Mouse (Mus musculus) olfactory bulb, adult 2 months (tissue): ENCODE measurements around the gene Adgrg1.

ENCODE experiments used
- CTCF ChIP-seq: fragments of 200-500 bp; IDR thresholded peaks from 2 replicates; pipeline ENCODE4 v1.5.1; 2012; ENCODE audit warnings: low read depth, mild to moderate bottlenecking, low read length, moderate library complexity; ENCODE audit not compliant: insufficient read depth
- POLR2A ChIP-seq: fragments of 200-500 bp; IDR thresholded peaks from 2 replicates; pipeline ENCODE4 v1.6.1; 2012; ENCODE audit warnings: mild to moderate bottlenecking, low read depth, low read length, moderate library complexity; ENCODE audit not compliant: insufficient read depth

DNA sequence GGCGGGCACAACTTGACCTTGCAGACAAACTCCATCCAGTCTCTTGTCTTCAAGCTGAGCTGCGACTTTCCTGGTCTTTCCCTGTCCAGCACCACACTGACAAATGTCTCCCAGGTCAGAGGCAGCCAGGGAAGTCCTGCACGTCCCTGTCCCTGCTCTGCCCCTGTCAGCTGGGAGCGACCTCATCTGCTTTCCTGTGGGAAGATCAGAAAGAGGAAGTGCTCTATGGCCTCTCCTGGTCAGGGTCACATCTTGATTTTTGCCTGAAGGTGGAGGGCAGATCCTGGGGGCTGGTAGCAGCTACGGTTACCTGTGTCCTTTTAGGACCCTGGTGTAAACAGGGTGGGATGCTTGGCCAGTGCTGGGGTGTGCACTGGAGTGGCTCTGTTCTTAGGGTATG, 40.6 kb upstream of the Adgrg1 start:
- no peak for TF ChIP-seq POLR2A
- TF ChIP-seq CTCF: no peak
